ENCODE assay signal across 13 mouse cellular contexts in genomic region chr14:122484844-122485551, GRCm38 (mm10). TPM values are rescaled to one million over a fixed set of nuclear protein-coding genes. Genes with fewer than 3 reads are reported as not detected.
DNase-seq lines count a peak whose midpoint lies in the region; ATAC-seq lines count a peak whose summit lies in the region.
"Had no signal": no experiment of that assay in that cellular context is flagged by ENCODE, and none has a peak within 500 bp of the region (broad histone marks: within the 10 kb centered on the region; RNA-seq: fewer than 3 reads in every experiment).

No protein-coding gene starts in this region.

- peaks cover 52% of the 10 kb centered on the region for H3K27me3 ChIP-seq in hindbrain, embryonic 11.5 days (ENCODE audit: control insufficient read depth, insufficient read depth, low read length)
- peaks cover 88% of the 10 kb centered on the region for H3K27me3 ChIP-seq in midbrain, embryonic 13.5 days

- H3K4me1 ChIP-seq in hindbrain, embryonic 11.5 days (replicated peaks; ENCODE audit: control insufficient read depth, insufficient read depth, low read length) = peaks cover 2% of the 10 kb centered on the region; the same call in 1 of the 2 replicates
- peaks cover 42% of the 10 kb centered on the region for H3K4me1 ChIP-seq in midbrain, embryonic 13.5 days (replicated peaks)

- under 1% methylated on average over 24 of the region's 24 CpGs for WGBS in hindbrain, embryonic 11.5 days
- WGBS in midbrain, embryonic 13.5 days = under 1% methylated on average over 24 of the region's 24 CpGs

- H3K4me2 ChIP-seq in hindbrain, embryonic 11.5 days (replicated peaks; ENCODE audit: low read depth, low read length) = peak overlapping the region; percentile 48
- peak overlapping the region; percentile 61 for H3K4me2 ChIP-seq in midbrain, embryonic 13.5 days (replicated peaks)

- peak overlapping the region; percentile 20 for H3K27ac ChIP-seq in hindbrain, embryonic 11.5 days (ENCODE audit: low read depth, low read length)
- peak overlapping the region; percentile 62 for H3K27ac ChIP-seq in midbrain, embryonic 13.5 days

- H3K36me3 ChIP-seq in hindbrain, embryonic 11.5 days (ENCODE audit: control insufficient read depth, insufficient read depth, low read length) = no peaks in the 10 kb centered on the region
- H3K36me3 ChIP-seq in midbrain, embryonic 13.5 days = no peaks in the 10 kb centered on the region

- ATAC-seq in hindbrain, embryonic 11.5 days (ENCODE audit: low FRiP score) = no peak
- no peak; the same call in 1 of the 2 replicates for ATAC-seq in midbrain, embryonic 13.5 days
- ATAC-seq: inflammation-experienced regulatory T-cells, adult 6 months had no signal

- H3K9me3 ChIP-seq in hindbrain, embryonic 11.5 days (ENCODE audit: control insufficient read depth, low read length) = no peaks in the 10 kb centered on the region
- no peaks in the 10 kb centered on the region for H3K9me3 ChIP-seq in midbrain, embryonic 13.5 days

- H3K4me3 ChIP-seq in hindbrain, embryonic 11.5 days (ENCODE audit: low read depth, low read length) = peak overlapping the region; percentile 14; the same call in 1 of the 2 replicates
- H3K4me3 ChIP-seq in midbrain, embryonic 13.5 days (replicated peaks) = peak overlapping the region; percentile 14; the same call in 1 of the 2 replicates
- H3K4me3 ChIP-seq: megakaryocyte, embryonic 14.5 days had no signal

- peak overlapping the region; percentile 24; the same call in 1 of the 2 replicates for H3K9ac ChIP-seq in hindbrain, embryonic 11.5 days (ENCODE audit: low read depth, low read length)
- peak overlapping the region; percentile 28 for H3K9ac ChIP-seq in midbrain, embryonic 13.5 days (replicated peaks)

- DNase-seq in cerebellum, adult 11-12 months = peak; percentile 66
- DNase-seq in cerebellum, postnatal 36 days = peak; percentile 59 to 67
- DNase-seq in hindbrain, embryonic 11.5 days (ENCODE audit: low spot score) = peak; percentile 56
- no peak for DNase-seq in kidney, postnatal 36 days
- no peak for DNase-seq in lung, postnatal 10 days
- no peak for DNase-seq in T-cell, adult 2 months (ENCODE audit: low spot score)
- no peak for DNase-seq in gastrocnemius, adult 18-20 months (ENCODE audit: low spot score)
- DNase-seq: gastrocnemius, postnatal 14 days had no signal

RNA-seq across cellular contexts. Expression of gene Gm10837, which starts 5.4 kb away (rescaled TPM):
- polyA plus RNA-seq in hindbrain, embryonic 11.5 days (2014; fragmentation: Nextera tagmentation; extraction: Ambion mirVana) = 0.35 and 0.76 TPM in 2 replicates
- 0.43 and 0.73 TPM in 2 replicates for polyA plus RNA-seq in midbrain, embryonic 13.5 days (2015; fragmentation: Nextera tagmentation; extraction: Ambion mirVana)
- not detected for total RNA-seq in gastrocnemius, adult 18-20 months (2021)
- total RNA-seq: gastrocnemius, postnatal 14 days; left cerebral cortex, postnatal 10 days had no signal
- polyA plus RNA-seq: spleen, adult 2 months had no signal

RNA-seq across cellular contexts. Expression of gene Zic2, which starts 9.8 kb away (rescaled TPM):
- 9.5 and 11.2 TPM in 2 replicates for polyA plus RNA-seq in hindbrain, embryonic 11.5 days (2014; fragmentation: Nextera tagmentation; extraction: Ambion mirVana)
- 10.3 and 10.7 TPM in 2 replicates for polyA plus RNA-seq in midbrain, embryonic 13.5 days (2015; fragmentation: Nextera tagmentation; extraction: Ambion mirVana)
- total RNA-seq in gastrocnemius, adult 18-20 months (2021) = not detected
- total RNA-seq: gastrocnemius, postnatal 14 days had no signal
- polyA plus RNA-seq: inflammation-experienced regulatory T-cells, adult 6 months; spleen, adult 2 months had no signal

RNA-seq across cellular contexts. Expression of gene Zic5, which starts 19.5 kb away (rescaled TPM):
- 19.1 and 20.1 TPM in 2 replicates for polyA plus RNA-seq in hindbrain, embryonic 11.5 days (2014; fragmentation: Nextera tagmentation; extraction: Ambion mirVana)
- polyA plus RNA-seq in midbrain, embryonic 13.5 days (2015; fragmentation: Nextera tagmentation; extraction: Ambion mirVana) = 15.5 and 16.7 TPM in 2 replicates
- not detected for total RNA-seq in gastrocnemius, adult 18-20 months (2021)
- total RNA-seq: gastrocnemius, postnatal 14 days had no signal
- polyA plus RNA-seq: spleen, adult 2 months had no signal

RNA-seq across cellular contexts. Expression of gene Gm5089, which starts 34.1 kb away (rescaled TPM):
- polyA plus RNA-seq in hindbrain, embryonic 11.5 days (2014; fragmentation: Nextera tagmentation; extraction: Ambion mirVana) = 0.99 and 1.6 TPM in 2 replicates
- polyA plus RNA-seq in midbrain, embryonic 13.5 days (2015; fragmentation: Nextera tagmentation; extraction: Ambion mirVana) = 1.1 and 2.3 TPM in 2 replicates
- total RNA-seq in gastrocnemius, adult 18-20 months (2021) = not detected
- total RNA-seq: gastrocnemius, postnatal 14 days had no signal
- polyA plus RNA-seq: inflammation-experienced regulatory T-cells, adult 6 months; spleen, adult 2 months had no signal

RNA-seq across cellular contexts. Expression of gene Pcca, which starts 49.1 kb away (rescaled TPM):
- polyA plus RNA-seq in hindbrain, embryonic 11.5 days (2014; fragmentation: Nextera tagmentation; extraction: Ambion mirVana) = 31.6 and 33.1 TPM in 2 replicates
- polyA plus RNA-seq in midbrain, embryonic 13.5 days (2015; fragmentation: Nextera tagmentation; extraction: Ambion mirVana) = 24.2 and 27.4 TPM in 2 replicates
- total RNA-seq in gastrocnemius, adult 18-20 months (2021) = 10 to 100 TPM; 52.4 to 56.0 TPM

Comparison
In these comparisons a context has a peak if more than half of its experiments do, and no peak if none do; other contexts are left out.
1. DNase-seq: peak in cerebellum, adult 11-12 months (single experiment), cerebellum, postnatal 36 days (2 of 2) and hindbrain, embryonic 11.5 days (single experiment); none in kidney, postnatal 36 days (0 of 2), lung, postnatal 10 days (single experiment), T-cell, adult 2 months (single experiment) and gastrocnemius, adult 18-20 months (single experiment).